Mouse (Mus musculus) retina, postnatal 1 day (tissue): ENCODE measurements around the gene Tbxas1.
A peak's percentile ranks its signal among the peaks of the same experiment; 100 is the strongest.

Source experiments
- DNase-seq: peaks from one replicate; pipeline ENCODE4 v3.0.0-alpha.2; 2012

Gene Tbxas1

DNA sequence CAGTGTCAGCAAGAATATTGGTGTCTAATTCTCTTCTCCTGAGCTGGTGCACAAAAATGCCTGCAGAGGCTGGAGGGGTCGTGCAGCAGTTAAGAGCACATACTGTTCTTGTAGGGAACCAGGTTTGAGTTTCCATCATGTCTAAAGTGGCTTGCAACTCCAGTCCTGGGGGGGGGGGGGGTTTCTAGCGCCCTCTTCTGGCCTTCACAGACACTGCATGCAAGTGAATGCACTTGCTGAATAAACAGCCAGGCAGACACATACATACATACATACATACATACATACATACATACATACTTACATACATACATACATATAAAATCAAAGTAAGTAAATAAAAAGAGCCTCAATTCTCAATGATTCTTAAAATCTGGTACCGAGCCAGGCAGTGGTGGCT is 183.2 kb downstream of the Tbxas1 start:
- DNase-seq: no peak

DNA sequence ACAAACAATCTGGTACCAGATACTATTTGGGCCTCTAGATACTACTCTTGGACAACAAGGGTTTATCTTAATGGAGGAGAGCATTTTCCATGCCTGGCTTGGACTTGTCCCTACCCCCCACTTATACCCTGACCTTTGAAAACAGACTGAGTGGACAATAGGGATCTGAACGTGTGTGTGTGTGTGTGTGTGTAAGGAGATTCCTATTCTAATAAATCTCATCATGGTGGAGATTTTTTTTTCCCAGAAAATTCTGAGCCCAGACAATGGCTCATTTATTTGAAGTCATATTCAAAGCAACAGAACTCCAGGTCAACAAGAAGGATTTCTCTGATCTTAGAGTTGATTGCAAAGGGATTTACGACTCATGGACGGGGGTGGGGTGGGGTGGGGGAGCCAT is 183.7 kb downstream of the Tbxas1 start:
- DNase-seq: no peak

DNA sequence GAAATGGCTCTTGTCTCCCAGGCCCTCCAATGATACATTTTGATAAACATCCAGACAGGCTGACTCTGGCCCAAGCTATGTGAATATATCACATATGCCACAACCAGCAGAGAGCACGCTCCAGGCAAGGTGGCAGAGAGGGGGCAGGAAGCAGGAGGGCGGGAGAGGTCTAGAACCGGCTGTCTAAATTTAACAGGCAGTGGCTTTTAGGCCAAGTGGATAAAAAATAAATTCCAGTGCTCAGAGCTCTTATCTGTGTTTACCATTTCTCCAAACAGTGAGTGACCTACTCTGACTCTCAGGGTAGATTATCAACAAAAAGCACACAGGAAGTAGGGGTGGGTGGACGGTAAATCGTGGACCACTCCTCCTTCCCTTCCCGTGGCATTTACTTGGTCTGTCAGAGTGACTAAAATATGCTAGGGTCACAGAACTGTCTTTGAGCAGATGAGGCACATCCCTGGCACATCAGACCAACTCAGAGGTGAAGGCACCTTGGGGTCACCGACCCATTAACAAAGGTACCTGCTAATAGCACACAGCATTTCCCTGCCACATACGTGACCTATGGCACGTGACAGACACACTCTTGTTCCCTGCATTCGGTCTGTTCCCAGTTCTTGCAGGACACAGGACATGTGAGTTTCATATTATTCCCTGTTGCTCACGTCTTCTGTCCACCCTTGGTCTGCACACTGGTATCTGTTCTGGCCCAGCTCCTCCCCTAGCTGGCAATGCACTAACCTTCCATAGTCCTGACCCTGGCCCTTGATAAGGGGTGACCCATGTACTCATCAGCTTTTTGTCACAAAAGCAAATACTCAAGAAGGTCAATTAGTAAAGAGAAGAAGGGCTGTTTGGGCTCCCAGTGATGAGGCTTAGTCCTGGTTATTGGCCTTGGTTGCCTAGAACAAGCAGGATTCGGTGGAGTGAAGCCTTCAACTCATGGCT is 184.6 kb downstream of the Tbxas1 start:
- no peak for DNase-seq

- no peak for DNase-seq
These were observed 186.0 kb downstream of the Tbxas1 start for GRCm38 (mm10) chr6:39061180-39061579.

DNA sequence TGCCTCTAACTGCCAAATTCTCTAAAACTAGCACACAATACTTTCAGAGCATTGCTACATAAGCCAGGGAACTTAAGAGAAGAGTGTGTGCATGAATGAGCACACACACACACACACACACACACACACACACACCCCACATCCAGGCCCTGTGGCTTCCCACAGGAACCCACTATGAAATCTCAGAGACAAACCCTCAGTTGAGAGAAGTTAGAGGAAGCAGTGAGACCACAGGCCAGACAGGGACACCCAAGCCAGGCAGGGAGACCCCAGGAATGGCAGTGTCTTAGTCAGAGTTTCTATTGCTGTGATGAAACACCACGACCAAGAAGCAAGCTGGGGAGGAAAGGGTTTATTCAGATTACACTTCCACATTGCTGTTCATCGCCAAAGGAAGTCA is 188.3 kb downstream of the Tbxas1 start:
- DNase-seq: no peak

DNA sequence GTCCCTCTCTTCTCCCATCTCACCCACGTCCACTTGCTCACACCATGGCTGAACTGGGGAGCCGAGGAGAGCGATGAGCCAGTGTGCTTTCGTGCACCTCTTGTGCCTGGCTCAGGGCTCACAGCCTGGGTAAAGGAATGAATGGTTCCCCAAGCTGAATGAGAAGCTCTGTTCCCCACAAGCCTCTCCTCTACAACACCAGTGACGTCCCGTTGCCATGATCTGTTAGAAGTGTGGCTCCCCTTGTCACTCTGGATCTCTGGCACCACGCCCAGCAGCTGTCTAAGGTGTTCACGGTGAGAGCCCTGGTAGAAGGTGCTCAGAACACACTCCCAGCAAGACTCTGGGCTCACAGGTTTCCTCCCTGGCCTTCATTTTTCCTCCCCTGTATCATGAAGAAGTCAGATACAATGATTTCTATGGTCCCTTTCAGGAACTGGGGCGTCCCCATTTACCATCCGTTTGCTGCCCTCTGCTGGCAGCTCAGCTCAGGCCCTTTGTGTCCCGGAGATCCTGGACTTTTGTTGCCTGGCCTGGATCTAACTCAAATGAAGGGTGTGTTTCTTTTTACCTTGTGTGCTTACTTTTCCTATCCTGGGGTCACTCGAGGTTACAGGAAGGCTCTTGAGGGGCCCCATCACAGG is 191.9 kb downstream of the Tbxas1 start:
- peak; percentile 85 for DNase-seq

DNA sequence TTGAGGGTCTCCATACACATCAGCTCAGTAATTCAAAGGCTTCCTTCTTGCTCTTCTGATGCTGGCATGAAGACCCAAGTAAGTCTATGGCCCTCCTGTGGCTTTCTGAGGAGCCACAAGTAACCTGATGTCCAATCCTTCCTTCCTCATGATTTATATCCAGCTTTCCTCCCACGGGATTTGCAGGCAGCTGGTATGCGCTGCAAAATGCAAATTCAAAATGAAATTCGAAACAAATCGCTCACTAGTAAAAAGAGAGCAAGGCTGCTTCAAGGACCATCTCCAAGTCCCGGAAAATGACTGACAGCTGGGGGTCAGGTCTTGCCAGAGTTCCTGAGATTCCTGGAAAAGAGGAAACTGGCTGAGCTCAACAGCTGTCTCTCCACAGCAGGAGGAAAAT is 197.5 kb downstream of the Tbxas1 start:
- DNase-seq: no peak

DNA sequence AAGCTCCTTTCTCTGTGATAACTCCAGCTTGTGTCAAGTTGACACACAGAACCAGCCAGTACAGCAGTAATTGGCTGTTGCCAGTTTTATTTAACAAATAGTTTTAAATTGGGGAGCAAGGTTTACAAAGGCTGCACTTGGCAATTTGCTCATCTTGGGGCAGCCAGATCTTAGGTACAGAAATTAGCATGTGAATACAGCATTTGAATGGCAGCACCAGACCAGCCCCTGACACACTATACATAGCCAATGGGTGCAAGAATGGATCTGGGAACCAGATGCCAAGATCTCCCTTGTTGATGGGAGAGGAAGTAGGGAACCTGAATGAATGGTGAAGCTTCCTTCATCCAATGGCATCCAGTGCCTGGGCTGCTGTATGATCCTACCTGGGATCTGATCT is 199.0 kb downstream of the Tbxas1 start:
- DNase-seq: no peak

GRCm38 (mm10) chr6:39076498-39076897 is 201.3 kb downstream of the Tbxas1 start:
- no peak for DNase-seq

DNA sequence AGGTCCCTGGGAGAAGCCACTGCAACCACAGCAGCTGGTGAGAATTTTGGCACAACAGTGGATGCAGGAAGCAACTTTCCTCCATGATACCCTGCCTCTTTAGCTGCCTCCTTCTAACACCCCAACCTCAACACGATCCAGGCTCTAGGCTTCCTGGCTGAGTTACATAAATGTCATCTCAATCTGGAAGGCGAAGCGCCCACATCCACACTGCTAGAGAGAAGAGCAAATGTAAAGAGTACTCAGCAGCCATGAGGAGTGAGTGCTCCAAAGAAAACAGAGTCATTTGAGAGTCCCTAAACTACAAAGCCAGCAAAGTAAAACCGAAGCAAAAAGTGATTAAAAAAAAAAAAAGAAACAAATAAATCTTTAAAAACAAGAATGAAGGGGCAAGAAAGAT is 229.4 kb downstream of the Tbxas1 start:
- no peak for DNase-seq

GRCm38 (mm10) chr6:39106812-39107211 is 231.6 kb downstream of the Tbxas1 start:
- no peak for DNase-seq

GRCm38 (mm10) chr6:39112701-39113100 is 237.5 kb downstream of the Tbxas1 start:
- DNase-seq: no peak

DNA sequence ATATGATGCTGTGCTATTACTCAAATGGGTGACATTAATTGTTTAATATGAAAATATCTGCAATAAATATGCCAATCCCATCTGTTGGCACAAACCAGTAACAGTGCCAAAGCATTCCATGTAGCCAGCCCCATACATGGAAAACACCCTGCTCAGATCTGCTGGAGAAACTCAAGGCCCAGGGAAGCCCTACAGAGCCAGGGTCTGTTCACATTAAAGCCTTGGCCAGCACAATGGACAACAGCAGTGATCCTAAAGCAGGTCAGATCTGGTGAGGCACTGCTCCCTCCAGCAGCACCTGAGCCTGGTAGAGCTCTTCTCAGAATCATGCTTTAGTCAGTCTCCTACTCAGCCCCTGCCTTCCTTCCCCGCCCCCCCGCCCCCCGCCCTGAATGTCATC is 237.9 kb downstream of the Tbxas1 start:
- DNase-seq: no peak

- no peak for DNase-seq
These were observed 240.2 kb downstream of the Tbxas1 start for GRCm38 (mm10) chr6:39115438-39115837.

- DNase-seq: peak; percentile 89
These were observed 242.6 kb downstream of the Tbxas1 start, which contains the start of gene Parp12 for GRCm38 (mm10) chr6:39117584-39118455. Parp12 (minus strand) TSS chr6:39118349.

- no peak for DNase-seq
These were observed 243.3 kb downstream of the Tbxas1 start for GRCm38 (mm10) chr6:39118456-39118881.

DNA sequence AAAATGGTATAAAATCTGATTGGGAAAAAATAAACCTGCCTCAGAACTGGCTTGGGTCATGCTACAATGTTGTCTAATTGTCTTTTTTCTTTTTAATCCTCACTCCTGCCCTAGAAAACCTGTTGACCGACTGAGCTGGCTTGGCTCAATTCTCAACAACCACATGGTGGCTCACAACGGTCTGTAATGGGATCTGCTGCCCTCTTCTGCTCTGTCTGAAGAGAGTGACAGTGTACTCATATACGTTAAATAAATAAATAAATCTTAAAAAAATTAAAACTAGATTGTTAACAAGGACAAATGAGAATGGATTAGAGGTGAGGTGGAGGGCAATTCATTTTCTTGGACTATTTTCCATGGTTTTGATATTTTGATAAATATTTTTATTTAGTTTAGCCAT is 245.5 kb downstream of the Tbxas1 start:
- DNase-seq: no peak

DNA sequence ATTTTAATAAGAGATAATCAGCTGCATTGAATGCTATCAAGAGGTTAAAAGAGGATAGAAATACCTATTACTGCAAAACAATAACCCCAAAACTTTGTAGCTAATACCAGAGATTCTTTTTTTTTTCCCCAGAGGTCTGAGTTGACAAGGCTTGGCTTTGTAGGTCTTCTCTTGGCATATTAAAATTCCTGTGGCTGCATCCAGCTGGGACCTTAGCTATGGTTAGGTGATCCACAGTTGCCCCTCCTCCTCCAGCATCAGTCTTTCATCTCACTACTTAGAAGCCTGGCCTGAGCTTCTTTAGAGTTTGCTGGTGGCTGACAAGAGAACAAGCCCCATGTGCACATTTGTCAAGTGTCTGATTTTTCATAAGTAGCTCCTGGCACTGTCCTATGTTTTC is 249.5 kb downstream of the Tbxas1 start:
- no peak for DNase-seq

DNA sequence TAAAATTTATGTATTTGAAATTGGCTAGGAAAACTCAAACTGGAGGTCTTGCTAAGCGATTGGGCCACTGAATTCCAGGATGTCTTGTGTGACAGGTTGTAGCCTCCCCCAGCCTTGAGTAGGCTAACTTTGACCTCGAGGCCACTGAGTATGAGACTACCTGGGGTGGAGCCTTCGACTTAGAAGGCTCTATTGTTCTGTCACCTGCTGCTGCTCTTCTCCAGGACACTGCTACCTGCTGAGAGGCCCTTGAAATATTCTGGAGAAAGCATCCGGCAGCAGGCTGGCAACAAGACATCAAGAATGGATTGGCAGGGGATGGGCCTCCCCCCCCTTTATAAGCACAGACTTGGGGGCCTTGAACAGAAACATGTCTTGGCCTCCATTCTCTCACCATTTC is 256.3 kb downstream of the Tbxas1 start:
- DNase-seq: no peak

DNA sequence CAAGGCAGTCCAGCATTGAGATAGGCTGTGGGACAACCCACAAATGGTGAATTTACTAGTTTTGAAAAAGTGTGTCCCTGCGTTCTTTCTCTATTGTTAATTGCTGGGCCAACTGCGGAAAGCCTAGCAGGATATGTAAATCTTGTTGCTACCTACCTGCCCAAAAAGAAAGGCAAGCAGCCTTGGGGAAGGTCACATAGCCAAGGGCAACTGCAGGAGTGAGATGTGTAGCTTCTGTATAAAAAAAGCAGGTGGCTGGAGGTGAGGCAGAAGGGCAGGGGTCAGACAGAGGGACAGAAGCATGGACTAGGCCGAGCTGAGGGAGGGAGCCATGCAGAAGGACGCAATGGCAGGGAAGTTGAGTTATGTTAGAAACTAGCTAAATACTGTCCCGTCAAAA is 257.4 kb downstream of the Tbxas1 start:
- DNase-seq: no peak
